17 mouse cellular contexts compared by ENCODE assay signal in genomic region chr6:33859049-33859448, GRCm38 (mm10).
"Had no signal": no experiment of that assay in that cellular context is flagged by ENCODE, and none has a peak within 500 bp of the region (broad histone marks: within the 10 kb centered on the region; RNA-seq: fewer than 3 reads in every experiment).

No protein-coding gene starts in this region.

- H3K27ac ChIP-seq: limb, embryonic 10.5 days; limb, embryonic 13.5 days; liver, embryonic 12.5 days; liver, embryonic 15.5 days; lung, embryonic 15.5 days; midbrain, embryonic 12.5 days; stomach, embryonic 15.5 days had no signal

- H3K4me1 ChIP-seq: limb, embryonic 10.5 days; limb, embryonic 13.5 days; liver, embryonic 12.5 days; liver, embryonic 15.5 days; lung, embryonic 15.5 days; stomach, embryonic 15.5 days had no signal

- H3K9ac ChIP-seq: limb, embryonic 13.5 days; liver, embryonic 12.5 days; liver, embryonic 15.5 days; lung, embryonic 15.5 days; midbrain, embryonic 12.5 days; stomach, embryonic 15.5 days had no signal

- H3K9me3 ChIP-seq: limb, embryonic 10.5 days; limb, embryonic 13.5 days; liver, embryonic 12.5 days; liver, embryonic 15.5 days; lung, embryonic 15.5 days; megakaryocyte, embryonic 14.5 days; midbrain, embryonic 12.5 days; stomach, embryonic 15.5 days had no signal

- DNase-seq: kidney, adult 18-20 months; kidney, adult 9 months; liver; lung, adult 18-20 months; lung, postnatal 10 days; lung, postnatal 36 days; right cerebral cortex, postnatal 25 days; spleen, adult 18-20 months; thymus, postnatal 25 days had no signal

- H3K4me3 ChIP-seq: limb, embryonic 10.5 days; limb, embryonic 13.5 days; liver, embryonic 12.5 days; liver, embryonic 15.5 days; lung, embryonic 15.5 days; megakaryocyte, embryonic 14.5 days; midbrain, embryonic 12.5 days; stomach, embryonic 15.5 days had no signal

- H3K36me3 ChIP-seq: limb, embryonic 10.5 days; limb, embryonic 13.5 days; liver, embryonic 12.5 days; liver, embryonic 15.5 days; lung, embryonic 15.5 days; midbrain, embryonic 12.5 days; stomach, embryonic 15.5 days had no signal

- ATAC-seq: liver, embryonic 12.5 days had no signal

- H3K27me3 ChIP-seq: limb, embryonic 13.5 days; liver, embryonic 12.5 days; liver, embryonic 15.5 days; lung, embryonic 15.5 days; megakaryocyte, embryonic 14.5 days; midbrain, embryonic 12.5 days; stomach, embryonic 15.5 days had no signal

- H3K4me2 ChIP-seq: limb, embryonic 13.5 days; liver, embryonic 12.5 days; liver, embryonic 15.5 days; lung, embryonic 15.5 days; midbrain, embryonic 12.5 days; stomach, embryonic 15.5 days had no signal
